Mouse (Mus musculus) 416B (cell line): ENCODE measurements at regions not wholly inside any gene's neighbourhood (a gene's known extent, or its start where the extent isn't known, plus 50 kb on each side); places are given as distances from the start of the nearest gene placed in this dataset.
"Not testable (repeated sequence)": the region's sequence is repeated elsewhere in the genome, so short reads cannot be mapped to it uniquely, and the experiment has no call there.

Experiments used
- DNase-seq: peaks from one replicate; pipeline ENCODE4 v3.0.0; 2011; ENCODE audit warnings: low read depth

DNA sequence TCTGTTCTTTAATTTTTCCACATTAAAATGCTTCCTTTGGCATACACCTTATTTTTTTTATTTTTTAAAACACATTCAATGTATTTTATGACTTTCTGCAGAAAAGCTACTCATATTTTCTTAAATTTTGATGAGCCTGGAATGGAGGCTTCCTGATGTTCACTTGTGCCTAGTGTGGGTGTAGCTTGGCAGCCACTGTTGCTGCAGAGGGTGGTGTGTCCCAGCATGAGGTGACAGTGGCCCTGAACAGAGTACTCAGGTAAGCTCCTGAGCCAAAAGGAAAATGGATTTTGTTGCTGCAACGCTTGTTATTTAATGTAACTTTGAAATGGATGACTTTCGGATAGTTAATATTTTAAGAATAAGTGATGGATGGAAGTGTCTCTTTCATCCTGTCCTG lies 170.6 kb downstream of the Eipr1 start:
- DNase-seq, result no peak

DNA sequence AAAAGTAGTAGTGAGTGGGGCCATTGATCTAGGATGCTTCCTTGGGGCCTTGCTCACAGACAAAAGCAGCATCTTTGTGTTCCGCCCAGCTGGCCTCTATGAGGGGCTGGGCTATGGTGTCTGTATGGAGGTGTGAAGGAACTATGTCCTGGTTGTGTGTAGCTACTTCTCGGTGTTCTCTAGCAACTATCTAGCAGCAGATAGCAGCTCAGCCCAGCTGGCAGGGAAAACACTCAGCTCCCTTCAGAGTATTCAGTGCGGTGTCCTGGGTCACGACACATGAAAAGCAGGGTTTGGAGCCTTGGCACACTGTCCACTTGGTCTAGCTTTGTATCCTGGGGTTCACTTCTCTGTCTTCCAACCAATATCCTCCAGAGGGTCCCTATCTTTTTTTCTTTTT lies 173.6 kb downstream of the Eipr1 start:
- no peak for DNase-seq

DNA sequence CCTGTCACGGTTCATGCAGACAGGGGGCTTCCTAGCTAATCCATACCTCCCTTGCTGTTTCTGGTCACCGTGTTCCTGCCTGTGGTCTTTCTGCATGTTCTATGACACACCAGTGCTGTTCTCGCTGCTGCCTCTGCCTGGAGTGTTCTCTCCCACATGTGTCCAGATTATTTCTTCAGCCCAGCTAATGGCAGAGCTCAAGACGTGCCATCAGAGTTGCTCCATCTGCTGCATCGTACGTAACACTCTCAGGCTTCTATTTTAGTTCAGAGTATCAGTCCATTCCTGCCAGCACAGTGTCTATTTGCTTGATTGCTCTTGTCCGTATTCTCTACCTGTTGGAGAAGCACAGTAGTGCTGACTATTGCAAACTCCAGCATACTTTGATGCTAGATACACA lies 188.3 kb downstream of the Eipr1 start:
- DNase-seq, result no peak

DNA sequence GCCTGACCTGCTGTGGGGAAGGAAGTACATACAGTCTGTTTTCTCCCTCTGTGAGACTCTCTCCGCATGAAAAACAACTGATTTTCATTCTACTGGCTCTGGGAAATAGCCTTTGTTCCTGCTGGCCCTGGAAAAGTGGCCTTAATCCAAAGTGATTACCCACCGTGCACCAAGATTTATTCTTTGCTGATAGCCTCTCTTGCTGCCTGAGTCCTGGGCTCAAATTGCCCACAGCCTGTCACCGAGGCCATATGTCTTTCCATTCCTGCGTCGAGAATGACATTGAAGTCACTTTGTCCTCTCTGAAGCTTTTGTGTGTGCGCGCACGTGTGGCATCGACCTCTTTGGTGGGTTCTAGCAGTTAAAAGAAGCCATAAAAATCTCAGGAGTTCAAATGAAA lies 197.3 kb downstream of the Eipr1 start:
- no peak for DNase-seq

DNA sequence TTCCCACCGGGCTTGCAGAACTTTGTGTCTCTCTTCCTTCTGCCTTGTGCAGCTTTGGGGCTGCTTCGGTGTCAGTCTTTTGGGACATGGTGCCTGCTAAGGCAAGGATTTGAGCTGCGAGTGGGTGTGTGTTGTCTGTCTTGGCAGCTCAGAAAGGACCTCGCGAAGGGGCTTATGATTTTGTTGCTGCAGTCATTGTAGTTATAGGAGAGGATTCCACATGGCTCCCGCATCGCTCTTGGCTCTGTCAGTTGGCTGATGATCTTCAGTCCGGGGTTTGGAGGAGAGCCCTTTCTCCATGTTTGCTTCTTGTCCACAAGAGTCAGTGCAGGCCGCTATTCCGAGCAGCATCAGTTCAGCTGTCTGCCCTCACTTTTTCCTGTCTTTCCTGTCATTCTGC lies 197.7 kb downstream of the Eipr1 start:
- no peak for DNase-seq

DNA sequence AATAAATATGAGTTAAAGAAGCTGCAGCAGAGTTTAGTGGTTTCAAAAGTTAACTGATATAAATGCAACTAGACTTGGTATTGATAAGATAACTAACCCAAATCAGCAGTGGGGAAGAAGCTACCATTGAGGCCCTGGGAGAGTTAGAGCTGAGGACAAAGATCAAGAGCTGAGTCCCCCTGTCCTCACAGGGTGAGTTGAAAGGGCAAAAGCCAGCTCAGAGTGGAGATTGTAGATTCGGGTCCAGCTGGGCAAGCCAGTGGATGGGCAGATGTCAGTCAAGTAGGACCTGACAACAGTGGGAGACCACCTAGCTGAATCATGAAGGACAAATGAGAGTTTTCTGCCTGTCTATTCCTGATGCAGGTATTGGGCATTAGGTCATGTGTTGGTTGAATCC lies 205.6 kb downstream of the Eipr1 start:
- no peak for DNase-seq

DNA sequence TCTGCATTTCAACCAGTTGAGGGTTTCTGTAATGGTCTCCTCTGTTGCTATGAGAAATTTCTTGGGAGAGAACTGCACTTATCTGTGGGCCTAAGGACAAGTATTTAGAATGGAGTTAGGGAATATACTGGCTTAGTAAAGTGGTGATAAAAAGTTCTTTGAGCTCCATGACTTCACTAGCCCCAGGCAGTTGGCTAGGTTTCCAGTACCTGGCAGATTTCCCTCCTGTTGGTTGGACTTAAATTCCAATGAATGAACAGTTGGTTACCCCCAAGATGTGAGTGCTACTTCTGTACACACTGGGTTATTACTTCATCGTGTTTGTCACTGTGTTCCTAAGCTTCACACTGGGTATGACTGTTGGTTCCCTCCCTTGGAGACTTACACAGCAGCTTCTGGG lies 207.1 kb downstream of the Eipr1 start:
- DNase-seq, result no peak

DNA sequence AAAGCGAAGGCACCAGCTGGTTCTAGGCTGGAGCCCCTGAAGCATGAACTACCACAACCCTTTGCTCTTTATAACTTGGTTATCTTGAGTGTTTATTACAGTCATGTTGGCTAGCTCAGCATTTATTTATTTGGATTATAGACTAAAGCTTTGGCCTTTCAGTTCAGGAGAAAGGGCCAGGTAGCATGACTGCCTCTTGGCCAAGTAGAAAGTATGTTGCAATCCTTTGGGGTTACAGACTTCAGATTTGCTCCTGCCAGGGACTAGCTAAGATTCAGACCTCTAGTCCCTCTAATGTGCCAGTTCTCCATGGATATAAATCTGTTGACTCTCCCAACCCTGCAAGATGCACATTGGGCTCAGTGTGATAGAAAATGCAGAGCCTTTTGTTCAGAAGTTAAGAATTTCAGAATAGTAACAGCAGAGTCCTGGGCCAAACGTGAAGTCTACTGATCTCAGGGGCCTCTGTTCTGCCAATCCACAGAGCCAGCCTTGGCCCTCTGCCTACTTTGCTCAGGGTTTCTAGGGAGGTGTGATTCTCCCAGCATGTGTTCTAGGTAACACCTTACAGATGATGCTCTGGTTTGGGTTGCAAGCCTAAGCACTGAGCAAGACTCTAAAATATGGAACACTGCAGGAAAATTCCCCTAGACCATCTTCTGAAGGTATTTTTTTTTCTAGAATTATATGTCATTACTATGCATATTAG lies 218.2 kb downstream of the Eipr1 start:
- DNase-seq, result no peak

DNA sequence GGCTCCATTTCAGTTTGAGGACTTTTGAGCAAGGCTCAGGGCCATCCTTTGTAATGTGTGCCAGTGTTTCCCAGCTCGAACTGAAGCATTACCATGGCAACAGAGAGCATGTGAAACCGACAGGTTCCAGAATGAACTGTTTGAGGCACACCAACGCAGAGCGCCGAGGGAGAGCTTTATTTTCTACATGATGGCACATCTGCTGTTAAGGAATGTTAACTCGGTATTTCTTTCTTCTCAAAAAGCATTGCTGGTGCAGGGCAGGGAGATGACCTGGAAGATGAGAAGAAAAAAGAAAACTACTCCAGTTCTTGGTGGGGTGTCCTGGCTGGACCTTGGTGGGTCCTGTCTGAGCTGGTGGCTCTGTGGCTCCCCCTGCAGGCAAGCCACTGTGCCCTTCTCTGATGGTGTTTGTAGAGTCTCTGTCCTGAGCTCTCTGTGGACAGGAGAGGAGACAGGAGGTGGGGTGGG lies 223.0 kb downstream of the Eipr1 start:
- DNase-seq, result peak; percentile 3

DNA sequence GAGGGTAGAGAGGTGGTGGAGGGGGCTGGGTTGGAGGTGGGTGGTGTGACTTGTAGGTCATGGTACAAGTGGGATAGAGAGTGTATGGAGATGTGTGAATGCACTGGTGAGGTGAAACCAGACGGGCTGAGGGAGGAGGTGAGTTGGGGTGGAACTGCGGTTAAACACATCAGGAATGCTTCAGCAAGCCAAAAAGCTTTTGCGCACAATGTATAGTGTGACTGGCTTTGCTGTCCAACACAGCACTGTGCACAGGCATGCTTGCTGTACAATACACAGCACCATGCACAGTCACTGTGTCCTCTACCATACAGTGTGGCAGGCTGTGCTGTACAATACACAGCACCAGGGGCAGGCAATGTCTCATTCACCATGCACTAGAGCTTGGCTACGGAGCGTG lies 223.6 kb downstream of the Eipr1 start:
- DNase-seq, result no peak

DNA sequence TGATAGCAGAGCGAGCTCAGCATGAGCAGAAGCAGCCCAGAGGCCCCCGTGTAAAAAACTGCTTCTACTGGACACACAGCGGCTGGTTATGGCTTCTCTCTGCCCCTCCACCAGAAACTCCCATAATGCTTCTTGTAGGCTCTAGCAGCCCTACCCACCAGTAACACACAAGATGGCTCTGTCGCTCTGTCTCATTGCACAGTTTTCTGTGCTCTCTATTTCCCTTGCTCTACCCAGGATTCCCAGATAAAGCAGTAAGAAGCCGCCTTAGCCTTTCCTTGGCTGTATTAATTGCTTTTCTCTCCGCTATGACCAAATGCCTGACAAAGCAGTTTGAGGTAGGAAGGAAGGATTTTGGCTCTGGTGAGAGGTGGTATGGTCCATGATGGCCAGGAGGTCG lies 228.1 kb downstream of the Eipr1 start:
- no peak for DNase-seq

DNA sequence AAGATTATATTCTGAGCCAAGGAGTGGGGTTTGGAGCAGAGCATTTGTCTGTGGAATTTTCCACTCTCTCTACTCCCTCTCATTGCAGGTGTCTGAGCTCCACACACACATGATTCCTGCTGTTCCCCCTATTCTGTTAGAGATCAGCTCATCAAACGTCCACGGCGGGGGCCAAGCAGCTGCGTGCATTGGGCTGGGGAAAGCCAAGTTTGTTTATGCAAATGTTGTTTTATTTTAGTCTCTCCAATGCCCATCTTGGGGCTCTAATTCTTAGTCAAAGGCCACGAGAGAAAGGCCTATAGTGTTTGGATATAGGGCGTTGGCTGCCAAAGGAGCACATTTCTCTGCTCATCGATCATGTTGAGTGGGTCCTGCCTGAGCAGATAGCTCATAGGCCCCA lies 234.6 kb downstream of the Eipr1 start:
- DNase-seq, result no peak

DNA sequence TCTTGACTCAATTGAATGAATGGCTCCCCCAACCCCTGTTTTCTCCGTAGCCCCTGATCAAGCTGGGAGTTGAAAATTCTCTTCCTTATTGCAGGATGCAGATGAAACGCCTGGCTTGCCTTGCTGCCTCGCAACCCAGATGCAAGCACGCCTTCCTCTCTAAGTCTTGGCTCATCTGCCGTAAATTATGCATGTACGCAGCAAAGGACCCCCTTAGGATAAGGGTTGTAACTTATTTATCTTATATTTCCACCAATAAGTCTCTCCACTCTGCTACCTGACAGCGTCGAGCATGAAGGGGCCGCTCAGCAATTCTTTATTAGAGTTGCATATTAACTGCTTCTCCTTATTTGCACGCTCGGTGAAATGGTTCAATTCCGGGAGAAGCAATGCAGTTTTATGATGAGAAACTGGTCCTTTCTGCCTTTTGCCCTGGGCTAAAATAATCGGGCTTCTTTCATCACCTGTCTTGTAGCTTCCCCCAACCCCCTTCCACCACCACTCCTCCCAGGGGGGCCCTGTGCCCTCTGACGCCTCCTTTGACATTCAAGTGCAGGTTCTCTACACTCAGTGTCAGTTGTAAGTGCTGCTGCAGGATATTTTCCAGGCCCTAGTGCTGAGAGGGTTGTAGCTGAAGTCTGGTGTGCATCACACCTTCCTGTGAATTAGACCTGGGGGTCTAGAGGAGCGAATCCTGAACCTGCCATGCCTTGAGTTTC lies 246.0 kb downstream of the Eipr1 start:
- no peak for DNase-seq

DNA sequence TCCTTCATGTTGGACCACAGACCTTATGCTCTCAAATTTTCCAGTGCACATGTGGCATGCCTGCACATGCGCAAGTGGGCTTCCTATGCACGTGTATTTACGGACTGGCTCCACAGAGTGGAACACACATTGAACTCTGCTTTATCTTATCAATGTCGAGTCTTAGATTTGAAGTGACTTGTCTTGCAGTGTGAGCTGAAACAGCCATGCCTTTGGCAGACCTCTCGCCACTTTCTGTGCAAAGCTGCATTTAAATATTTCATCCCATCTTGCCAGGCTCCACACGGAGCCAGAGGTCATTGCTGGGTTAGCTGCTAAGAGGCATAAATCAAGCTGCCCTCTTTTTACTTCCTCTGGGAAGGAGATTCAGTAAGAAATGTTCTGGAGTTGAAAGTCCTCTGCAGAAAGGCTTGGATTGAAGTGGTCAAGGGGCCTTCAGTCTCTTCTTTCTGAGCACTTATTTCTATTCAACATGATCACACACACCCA lies 248.4 kb downstream of the Eipr1 start:
- DNase-seq, result no peak

DNA sequence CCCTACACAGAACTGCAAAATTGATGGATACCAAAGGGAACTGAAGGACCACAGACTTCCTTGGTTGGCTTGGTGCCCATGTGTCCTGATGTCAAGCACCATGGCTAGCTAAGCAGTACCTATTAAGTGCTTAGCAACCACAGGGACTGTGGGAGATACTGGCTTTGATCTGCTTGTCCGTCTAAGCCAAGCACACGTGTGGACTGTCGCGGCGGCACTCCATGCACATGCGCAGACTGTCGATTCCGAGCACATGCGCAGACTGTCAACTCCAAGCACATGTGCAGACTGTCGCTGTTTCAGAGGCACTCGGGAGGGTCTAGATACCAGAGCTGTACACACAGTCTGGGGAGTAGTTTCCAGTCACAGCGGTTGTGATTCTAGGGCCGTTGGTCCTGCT lies 252.9 kb downstream of the Eipr1 start:
- DNase-seq, result no peak

DNA sequence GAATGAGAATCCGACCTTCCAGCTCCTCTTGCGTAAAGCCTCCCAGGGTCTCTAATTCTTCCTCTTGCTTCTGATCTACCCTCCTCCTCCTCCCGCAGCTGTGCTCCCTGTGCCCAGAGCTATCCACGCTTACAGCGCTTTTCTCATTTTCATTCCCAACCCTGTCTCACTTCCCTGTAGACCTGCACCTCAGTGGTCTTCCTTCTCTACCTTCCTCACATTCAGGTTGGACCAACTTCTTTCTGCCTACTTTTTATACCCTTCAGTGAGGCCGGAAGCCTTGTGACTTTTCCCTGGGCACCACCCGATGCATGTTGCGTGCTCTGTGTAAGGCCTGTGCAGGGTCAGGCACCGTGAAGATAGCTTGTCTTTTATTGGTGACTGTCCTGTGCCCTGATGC lies 263.0 kb downstream of the Eipr1 start:
- DNase-seq, result no peak

DNA sequence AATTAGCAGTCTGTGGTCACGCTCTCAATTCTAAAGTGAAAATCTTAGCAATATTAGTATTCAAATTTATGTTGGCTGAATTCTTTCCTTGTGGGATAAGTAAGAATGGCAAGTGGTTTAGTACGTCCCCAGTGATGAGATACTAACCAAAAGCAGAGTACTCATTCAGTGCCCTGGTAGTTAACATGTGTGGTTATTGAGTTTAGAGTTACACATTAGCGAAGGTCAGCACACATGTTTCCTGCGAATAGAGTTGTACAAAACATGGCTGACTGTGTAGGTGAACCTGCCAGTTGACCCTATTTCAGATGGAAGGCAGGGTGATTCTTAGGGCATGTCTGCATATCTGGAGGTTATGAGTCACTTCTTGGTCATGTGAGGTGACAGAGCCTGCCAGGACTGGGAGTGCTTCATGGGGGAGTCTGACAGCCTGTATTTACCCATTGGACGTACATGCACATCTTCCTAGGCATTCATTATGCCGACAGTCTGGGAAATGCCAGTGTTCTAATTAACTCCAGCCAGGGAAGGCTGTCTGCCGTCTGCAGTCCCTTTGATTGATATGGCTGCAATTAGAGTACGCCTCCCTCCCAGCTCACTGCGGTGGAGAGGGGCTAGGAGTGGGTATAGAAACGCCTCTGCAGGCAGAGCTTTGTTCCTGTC lies 263.7 kb downstream of the Eipr1 start:
- DNase-seq, result no peak

DNA sequence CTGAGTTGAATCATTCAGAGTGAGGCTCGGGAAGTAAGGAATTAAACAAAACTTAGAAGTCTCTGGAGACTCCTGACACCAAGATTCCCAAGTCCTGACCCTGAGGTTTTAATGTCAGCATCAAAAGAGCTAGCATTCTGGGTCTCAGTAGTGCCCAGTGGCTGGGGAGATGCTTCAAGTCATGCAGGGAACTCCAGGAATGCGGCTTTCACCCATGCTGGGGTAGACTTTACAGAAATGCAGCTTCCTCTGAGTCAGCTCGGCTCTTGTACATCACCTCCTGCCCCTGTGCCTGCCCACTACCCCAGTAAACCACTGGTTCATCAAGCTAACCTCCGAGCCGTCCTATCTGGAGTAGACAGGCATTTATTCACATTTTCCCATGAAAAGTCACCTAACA lies 269.5 kb downstream of the Eipr1 start:
- no peak for DNase-seq

DNA sequence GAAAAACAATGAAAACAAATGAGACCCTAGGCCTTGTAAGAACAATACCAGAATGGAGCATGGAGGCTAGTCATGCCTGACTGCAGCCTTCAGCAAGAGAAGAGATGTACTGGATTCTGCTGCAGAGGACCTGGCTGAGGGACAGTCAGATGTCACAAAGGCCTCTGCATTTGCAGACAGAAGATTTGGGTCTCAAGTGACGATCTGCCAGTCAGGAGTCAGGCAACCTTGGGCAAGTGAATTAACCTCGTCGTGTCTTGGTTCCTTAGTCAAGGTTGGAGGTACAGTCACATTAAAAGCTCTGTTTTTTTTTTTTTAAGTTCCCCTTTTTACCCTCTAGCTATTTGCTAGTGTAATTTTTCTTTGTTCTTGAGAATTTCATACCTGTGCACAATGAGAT lies 276.6 kb downstream of the Eipr1 start:
- DNase-seq, result no peak

DNA sequence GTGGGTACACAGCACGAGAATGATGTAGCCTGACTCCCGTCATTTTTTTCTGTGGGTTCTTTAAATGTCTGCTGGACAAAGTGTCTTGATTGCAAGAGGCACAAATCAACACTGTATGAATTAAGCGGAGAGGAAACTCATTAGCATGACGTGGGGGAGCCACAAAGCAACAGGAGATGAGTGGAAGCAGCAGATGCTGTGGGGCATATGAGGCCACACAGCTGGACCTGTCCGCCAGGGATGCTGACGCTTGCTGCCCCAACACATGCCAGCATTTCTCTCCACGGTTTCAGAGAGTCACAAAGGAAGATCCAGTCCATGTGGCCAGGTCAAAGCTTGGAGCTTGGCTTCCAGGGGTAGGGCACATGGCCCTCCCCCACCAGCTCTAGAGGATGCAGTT lies 277.9 kb downstream of the Eipr1 start:
- DNase-seq, result no peak

DNA sequence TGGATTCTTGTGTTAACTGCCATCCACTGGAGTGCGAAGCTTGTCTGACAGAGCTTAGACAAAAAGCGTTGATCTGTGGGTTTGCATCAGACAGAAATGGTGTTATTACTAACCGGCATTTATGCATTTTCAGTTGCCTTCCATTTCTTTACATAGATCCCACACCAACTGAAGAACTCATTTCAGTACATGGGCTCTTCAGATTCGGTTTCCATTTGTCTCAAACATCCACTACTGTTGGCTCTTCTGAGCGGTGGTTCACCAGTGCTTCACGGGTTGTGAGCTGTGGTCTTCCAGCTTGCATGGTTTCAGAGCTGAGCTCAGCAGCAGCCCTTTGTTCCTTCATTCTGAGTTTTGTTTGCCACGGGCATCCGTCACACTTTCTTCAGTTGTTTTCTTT lies 294.4 kb downstream of the Eipr1 start:
- no peak for DNase-seq

DNA sequence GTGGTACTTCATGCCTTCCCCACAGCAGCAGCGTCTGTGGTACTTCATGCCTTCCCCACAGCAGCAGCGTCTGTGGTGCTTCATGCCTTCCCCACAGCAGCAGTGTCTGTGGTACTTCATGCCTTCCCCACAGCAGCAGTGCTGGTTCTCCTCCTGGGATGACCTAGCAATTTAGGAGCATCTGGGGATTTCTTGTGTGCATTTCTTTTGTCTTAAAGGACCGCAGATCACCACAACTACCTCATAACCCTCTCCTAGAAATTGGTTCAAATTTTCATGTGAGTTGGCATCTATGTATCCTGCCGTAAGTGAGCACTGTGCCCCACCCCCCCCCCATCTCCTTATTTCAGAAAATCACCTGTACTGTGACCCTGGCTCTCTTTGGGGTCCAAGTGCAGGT lies 297.0 kb downstream of the Eipr1 start:
- not testable (repeated sequence) for DNase-seq

DNA sequence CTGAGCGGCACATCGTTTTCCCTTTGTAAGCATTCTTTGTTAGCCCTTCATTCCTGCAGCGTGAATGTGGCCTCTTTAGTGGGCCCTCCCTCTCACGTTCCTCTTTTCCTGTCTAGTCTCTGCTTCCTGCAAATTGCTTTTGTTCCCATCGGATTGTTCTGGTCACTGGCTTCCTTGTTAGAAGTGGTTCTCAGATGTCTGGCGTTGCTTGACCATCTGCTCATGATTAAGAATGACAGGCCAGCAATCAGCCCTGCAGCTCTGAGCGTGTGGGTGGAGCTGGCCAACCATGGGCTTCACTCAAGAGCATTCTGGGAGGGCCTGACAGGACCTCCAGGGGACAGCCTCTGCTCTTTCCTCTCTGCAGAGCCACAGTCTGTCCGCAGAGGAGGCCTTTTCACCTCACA lies 297.5 kb downstream of the Eipr1 start:
- DNase-seq, result no peak
